Mouse (Mus musculus) intestine, postnatal 0 days (tissue): ENCODE data around the gene Pecam1. TPM values are rescaled to one million over a fixed set of nuclear protein-coding genes. Genes with fewer than 3 reads are reported as not detected.

Experiments
- ATAC-seq: fragments of 200-750 bp; cut with Nextera tagmentation; 2 replicates; pipeline ENCODE4 v1.8.0; 2017; ENCODE audit warnings: mild to moderate bottlenecking, moderate TSS enrichment, moderate library complexity
- H3K27ac ChIP-seq: fragments of 300-500 bp; sonication (generic); 2 replicates; pipeline ENCODE4 v1.5.1; 2014; ENCODE audit warnings: mild to moderate bottlenecking, low read depth, low read length, moderate library complexity
- H3K27me3 ChIP-seq: fragments of 300-500 bp; sonication (generic); replicated peaks from 2 replicates; pipeline ENCODE4 v1.6.1; 2014; ENCODE audit warnings: low read length, mixed read lengths; ENCODE audit not compliant: control insufficient read depth, insufficient read depth
- H3K36me3 ChIP-seq: fragments of 300-500 bp; sonication (generic); 2 replicates; pipeline ENCODE4 v1.6.1; 2014; ENCODE audit warnings: mild to moderate bottlenecking, moderate library complexity; ENCODE audit not compliant: control insufficient read depth, insufficient read depth
- H3K4me1 ChIP-seq: fragments of 300-500 bp; sonication (generic); replicated peaks from 2 replicates; pipeline ENCODE4 v1.6.1; 2014; ENCODE audit warnings: antibody characterized with exemption, low read length, mixed read lengths; ENCODE audit not compliant: control insufficient read depth, insufficient read depth
- H3K4me2 ChIP-seq: fragments of 300-500 bp; sonication (generic); replicated peaks from 2 replicates; pipeline ENCODE4 v1.6.1; 2014; ENCODE audit warnings: low read depth, mild to moderate bottlenecking, moderate library complexity
- H3K4me3 ChIP-seq: fragments of 300-500 bp; sonication (generic); 2 replicates; pipeline ENCODE4 v1.5.1; 2014; ENCODE audit warnings: low read depth, low read length
- H3K9ac ChIP-seq: fragments of 300-500 bp; sonication (generic); 2 replicates; pipeline ENCODE4 v1.6.1; 2014; ENCODE audit warnings: mild to moderate bottlenecking, low read depth, low read length
- H3K9me3 ChIP-seq: fragments of 300-500 bp; sonication (generic); 2 replicates; pipeline ENCODE4 v1.6.1; 2016; ENCODE audit warnings: mixed run types; ENCODE audit not compliant: control insufficient read depth
- CTCF ChIP-seq: sonication (generic); IDR thresholded peaks from 2 replicates; pipeline ENCODE4 v1.5.1; 2016; ENCODE audit warnings: low read depth, mild to moderate bottlenecking, control low read depth, antibody characterized with exemption, moderate library complexity
- WGBS: fragments of 180-500 bp; shearing (Covaris S2); extraction: QIAGEN DNeasy Blood & Tissue Kit; methylation state at CpG from one replicate; pipeline ENCODE4 v1.1.7; 2014; 5-methylcytosine and 5-hydroxymethylcytosine counted together
- polyA plus RNA-seq: library from polyadenylated mRNA; unstranded; fragments of >200 nt; fragmentation: Nextera tagmentation; extraction: Ambion mirVana; gene quantifications from 2 replicates; pipeline ENCODE4 v1.2.1, GENCODE M21; 2015

The Pecam1 gene
- polyA plus RNA-seq, 1 experiment from 2014 or later = 26.1 TPM

DNA sequence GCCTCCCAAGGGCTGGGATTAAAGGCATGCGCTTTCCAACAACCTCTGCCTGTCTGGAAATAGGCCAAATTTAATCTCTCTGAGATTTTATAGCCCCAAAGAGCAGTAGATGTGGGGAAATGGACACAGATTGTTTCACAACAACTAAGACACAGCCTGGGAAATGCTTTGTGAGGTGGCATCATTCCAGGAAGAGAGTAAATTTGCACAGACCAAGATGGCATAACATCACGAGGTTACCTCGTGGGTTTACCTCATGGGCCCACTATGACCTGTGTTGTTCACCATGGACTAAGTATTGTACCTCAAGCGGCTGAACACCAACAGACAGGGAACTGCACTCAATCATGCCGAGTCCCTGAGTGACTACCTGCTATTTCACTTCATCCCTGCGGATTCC is 52.1 kb downstream of the Pecam1 start:
- Histone ChIP-seq H3K4me3 (no peak overlapping the region), H3K27ac (no peak overlapping the region), H3K27me3 (no peaks in the 10 kb centered on the region), H3K36me3 (no peaks in the 10 kb centered on the region), H3K4me2 (no peak overlapping the region), H3K9ac (no peak overlapping the region), H3K9me3 (no peaks in the 10 kb centered on the region), H3K4me1 (no peaks in the 10 kb centered on the region)
- ATAC-seq = no peak
- WGBS = 84% methylated on average over 6 of the region's 6 CpGs
- TF ChIP-seq CTCF = no peak

- ATAC-seq = no peak
- no peak overlapping the region for H3K4me2 ChIP-seq
- H3K27ac ChIP-seq = no peak overlapping the region
- no peak overlapping the region for H3K9ac ChIP-seq
- no peaks in the 10 kb centered on the region for H3K36me3 ChIP-seq
- H3K4me3 ChIP-seq = no peak overlapping the region
- H3K27me3 ChIP-seq = no peaks in the 10 kb centered on the region
- 84% methylated on average over 3 of the region's 3 CpGs for WGBS
- no peak for TF ChIP-seq CTCF
- no peaks in the 10 kb centered on the region for H3K4me1 ChIP-seq
- no peaks in the 10 kb centered on the region for H3K9me3 ChIP-seq
Measured at GRCm38 (mm10) chr11:106695917-106696316, 54.5 kb downstream of the Pecam1 start.

- ATAC-seq = no peak
- H3K27me3 ChIP-seq = no peaks in the 10 kb centered on the region
- no peak overlapping the region for H3K4me3 ChIP-seq
- H3K36me3 ChIP-seq = no peaks in the 10 kb centered on the region
- no peaks in the 10 kb centered on the region for H3K4me1 ChIP-seq
- no peak overlapping the region for H3K4me2 ChIP-seq
- no peak for TF ChIP-seq CTCF
- no peak overlapping the region for H3K9ac ChIP-seq
- H3K9me3 ChIP-seq = no peaks in the 10 kb centered on the region
- 80% methylated on average over 4 of the region's 4 CpGs for WGBS
- no peak overlapping the region for H3K27ac ChIP-seq
Measured at GRCm38 (mm10) chr11:106692890-106693289, 57.5 kb downstream of the Pecam1 start.

DNA sequence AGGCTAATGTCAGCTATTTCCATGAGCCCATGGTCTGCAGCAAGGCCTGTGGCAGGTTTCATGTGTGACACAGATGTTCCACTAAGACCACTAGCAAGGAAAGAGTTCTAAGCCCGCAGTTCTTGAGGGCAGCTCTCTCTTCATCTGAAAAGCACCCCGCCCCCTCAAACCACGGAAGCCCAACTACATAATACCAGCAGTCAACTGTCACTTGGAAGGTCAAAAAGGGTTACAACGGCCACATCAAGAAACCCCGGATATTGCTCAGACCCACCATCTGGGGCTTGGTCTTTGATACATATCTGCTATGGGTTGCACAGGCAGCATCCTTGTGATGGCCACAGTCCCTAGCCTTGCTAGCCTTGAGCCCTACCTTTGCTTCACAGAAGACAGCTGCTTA is 62.1 kb downstream of the Pecam1 start:
- Histone ChIP-seq H3K27ac (no peak overlapping the region), H3K9me3 (no peaks in the 10 kb centered on the region), H3K36me3 (no peaks in the 10 kb centered on the region), H3K4me1 (no peaks in the 10 kb centered on the region), H3K4me3 (no peak overlapping the region), H3K27me3 (no peaks in the 10 kb centered on the region), H3K4me2 (no peak overlapping the region), H3K9ac (no peak overlapping the region)
- ATAC-seq = no peak
- 78% methylated on average over 5 of the region's 5 CpGs for WGBS
- TF ChIP-seq CTCF = no peak

- Histone ChIP-seq H3K9me3 (no peaks in the 10 kb centered on the region), H3K4me2 (no peak overlapping the region), H3K36me3 (no peaks in the 10 kb centered on the region), H3K27me3 (no peaks in the 10 kb centered on the region), H3K4me3 (no peak overlapping the region), H3K27ac (no peak overlapping the region), H3K9ac (no peak overlapping the region), H3K4me1 (no peaks in the 10 kb centered on the region)
- ATAC-seq = no peak
- TF ChIP-seq CTCF = no peak
- 88% methylated on average over 9 of the region's 9 CpGs for WGBS
Measured at GRCm38 (mm10) chr11:106687293-106687692, 63.1 kb downstream of the Pecam1 start.

- WGBS = 86% methylated on average over 8 of the region's 8 CpGs
- H3K4me3 ChIP-seq = no peak overlapping the region
- no peaks in the 10 kb centered on the region for H3K27me3 ChIP-seq
- no peaks in the 10 kb centered on the region for H3K36me3 ChIP-seq
- no peak for ATAC-seq
- H3K9ac ChIP-seq = no peak overlapping the region
- H3K27ac ChIP-seq = no peak overlapping the region
- no peak overlapping the region for H3K4me2 ChIP-seq
- TF ChIP-seq CTCF = no peak
- no peaks in the 10 kb centered on the region for H3K4me1 ChIP-seq
- H3K9me3 ChIP-seq = no peaks in the 10 kb centered on the region
Measured at GRCm38 (mm10) chr11:106684027-106684426, 66.4 kb downstream of the Pecam1 start.

- Histone ChIP-seq H3K9me3 (no peaks in the 10 kb centered on the region), H3K4me1 (no peaks in the 10 kb centered on the region), H3K27ac (no peak overlapping the region), H3K9ac (no peak overlapping the region), H3K36me3 (no peaks in the 10 kb centered on the region), H3K4me3 (no peak overlapping the region), H3K27me3 (no peaks in the 10 kb centered on the region), H3K4me2 (no peak overlapping the region)
- no peak for TF ChIP-seq CTCF
- ATAC-seq = no peak
- WGBS = 41% methylated on average over 3 of the region's 3 CpGs
Measured at GRCm38 (mm10) chr11:106683345-106683744, 67.1 kb downstream of the Pecam1 start.
